Mouse (Mus musculus): ENCODE results near the gene Lrrc41.
A peak's percentile ranks its signal among the peaks of the same experiment; 100 is the strongest.

The Lrrc41 gene

GRCm38 (mm10) chr4:116074861-116075620 is at the start of gene Lrrc41, which contains the start of gene Uqcrh:
Gene Lrrc41 (plus strand): TSS chr4:116075269.
Gene Uqcrh (minus strand): TSS chr4:116075071.
- peak; percentile 96 to 97 for DNase-seq

GRCm38 (mm10) chr4:116032906-116033305 is 42.2 kb upstream of the Lrrc41 start:
- no peak for DNase-seq

GRCm38 (mm10) chr4:116033374-116033773 is 41.7 kb upstream of the Lrrc41 start:
- no peak for DNase-seq

GRCm38 (mm10) chr4:116040466-116040865 is 34.6 kb upstream of the Lrrc41 start:
- DNase-seq, result no peak

GRCm38 (mm10) chr4:116042186-116042585 is 32.9 kb upstream of the Lrrc41 start:
- DNase-seq, result no peak

GRCm38 (mm10) chr4:116046604-116047003 is 28.5 kb upstream of the Lrrc41 start:
- DNase-seq, result no peak

- no peak for DNase-seq
These were observed 27.4 kb upstream of the Lrrc41 start for GRCm38 (mm10) chr4:116047681-116048080.

GRCm38 (mm10) chr4:116048130-116048920 is 26.7 kb upstream of the Lrrc41 start:
- DNase-seq, result no peak

GRCm38 (mm10) chr4:116049211-116049610 is 25.9 kb upstream of the Lrrc41 start:
- DNase-seq, result no peak

GRCm38 (mm10) chr4:116052526-116053293 is 22.4 kb upstream of the Lrrc41 start:
- DNase-seq, result peak; percentile 67 to 77

- peak; percentile 92 to 95 for DNase-seq
These were observed 21.6 kb upstream of the Lrrc41 start, which contains the start of gene Nsun4 for GRCm38 (mm10) chr4:116053399-116053961. Gene Nsun4 (minus strand): TSS chr4:116053876.

GRCm38 (mm10) chr4:116057559-116057958 is 17.5 kb upstream of the Lrrc41 start:
- DNase-seq, result no peak

- DNase-seq, result no peak
These were observed 15.9 kb upstream of the Lrrc41 start for GRCm38 (mm10) chr4:116059012-116059726.

GRCm38 (mm10) chr4:116063855-116064254 is 11.2 kb upstream of the Lrrc41 start:
- no peak for DNase-seq

- no peak for DNase-seq
These were observed 5.0 kb upstream of the Lrrc41 start for GRCm38 (mm10) chr4:116070116-116070515.

- no peak for DNase-seq
These were observed 1.9 kb upstream of the Lrrc41 start for GRCm38 (mm10) chr4:116073146-116073545.

GRCm38 (mm10) chr4:116074145-116074675 is 859 bp upstream of the Lrrc41 start:
- DNase-seq, result no peak

- peak; percentile 83 to 90 for DNase-seq
These were observed 731 bp downstream of the Lrrc41 start for GRCm38 (mm10) chr4:116075631-116076368.

GRCm38 (mm10) chr4:116076369-116077231 is 1.5 kb downstream of the Lrrc41 start:
- peak; percentile 55 to 72 for DNase-seq
